Mouse (Mus musculus) T-cell, adult 2 months (primary cell): Measurements from ENCODE around the gene Ank2.

ENCODE experiments used
- DNase-seq: peaks from one replicate; pipeline ENCODE4 v3.0.0; 2022; ENCODE audit warnings: low spot score

Ank2 gene

DNA sequence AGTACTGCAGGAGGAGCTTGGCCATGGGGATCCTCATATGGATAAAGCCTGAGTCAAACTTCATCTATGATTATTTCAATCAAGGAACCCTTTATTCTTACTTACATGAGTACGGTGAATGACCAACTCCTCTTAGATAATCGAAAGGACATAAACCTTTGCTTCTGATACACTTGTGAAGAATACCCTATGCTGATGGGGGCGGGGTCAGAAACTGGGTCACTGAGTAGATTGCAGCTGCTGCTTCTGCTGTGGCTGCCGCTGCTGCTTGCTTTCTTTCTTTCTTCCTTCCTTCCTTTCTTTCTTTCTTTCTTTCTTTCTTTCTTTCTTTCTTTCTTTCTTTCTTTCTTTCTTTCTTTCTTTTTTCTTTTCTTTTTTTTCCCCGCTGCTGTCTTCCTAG is 263.9 kb downstream of the Ank2 start:
- no peak for DNase-seq

- no peak for DNase-seq
Measured at GRCm38 (mm10) chr3:127225799-127226730, 273.1 kb downstream of the Ank2 start.

DNA sequence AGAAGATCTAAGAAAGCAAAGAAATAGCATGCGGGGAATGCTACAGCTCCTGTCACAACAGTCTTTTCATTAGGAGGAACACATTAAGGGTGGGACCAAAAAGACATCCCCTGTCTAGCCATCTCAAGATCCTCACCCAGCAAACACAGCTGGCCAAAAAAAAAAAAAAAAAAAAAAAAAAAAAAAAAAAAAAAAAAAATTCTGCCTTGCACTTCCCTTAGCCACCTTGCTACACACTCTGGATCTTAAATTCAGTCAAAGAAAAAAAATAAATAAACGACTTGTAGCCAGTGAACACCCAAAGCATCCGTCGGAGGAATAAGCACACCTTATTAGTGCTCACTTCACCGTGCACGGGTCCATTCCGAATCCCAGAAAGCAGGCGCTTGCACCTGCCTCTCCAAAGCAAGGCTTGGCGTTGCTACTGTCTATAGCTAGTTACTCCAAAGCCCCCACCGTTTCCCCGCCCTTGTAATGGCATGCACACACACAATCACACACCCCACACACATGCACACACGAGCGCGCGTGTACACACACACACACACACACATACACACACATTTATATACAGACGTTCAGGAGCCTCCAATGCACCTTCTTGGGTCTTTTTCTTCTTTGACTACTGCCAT is 273.9 kb downstream of the Ank2 start:
- no peak for DNase-seq

GRCm38 (mm10) chr3:127224315-127225166 is 274.6 kb downstream of the Ank2 start:
- no peak for DNase-seq

- no peak for DNase-seq
Measured at GRCm38 (mm10) chr3:127222086-127222485, 277.1 kb downstream of the Ank2 start.

- DNase-seq, result no peak
Measured at GRCm38 (mm10) chr3:127220859-127221258, 278.3 kb downstream of the Ank2 start.

DNA sequence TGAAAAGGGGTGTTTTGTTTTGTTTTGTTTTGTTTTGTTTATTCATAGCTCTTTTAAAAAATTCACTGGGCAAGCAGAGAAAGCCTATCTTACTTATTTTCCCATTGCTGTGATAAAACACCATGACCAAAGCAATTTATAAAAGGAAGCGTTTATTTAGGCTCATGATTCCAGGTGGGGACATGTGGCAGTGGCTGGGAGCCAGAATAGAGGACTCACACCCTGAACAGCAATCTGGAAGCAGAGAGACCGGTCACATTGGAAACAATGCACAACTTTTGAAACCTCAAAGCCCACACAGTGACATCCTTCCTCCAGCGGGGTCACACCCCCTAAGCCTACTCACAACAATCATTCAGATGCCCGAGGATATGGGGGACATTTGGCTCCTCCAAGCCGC is 285.6 kb downstream of the Ank2 start:
- DNase-seq, result no peak

DNA sequence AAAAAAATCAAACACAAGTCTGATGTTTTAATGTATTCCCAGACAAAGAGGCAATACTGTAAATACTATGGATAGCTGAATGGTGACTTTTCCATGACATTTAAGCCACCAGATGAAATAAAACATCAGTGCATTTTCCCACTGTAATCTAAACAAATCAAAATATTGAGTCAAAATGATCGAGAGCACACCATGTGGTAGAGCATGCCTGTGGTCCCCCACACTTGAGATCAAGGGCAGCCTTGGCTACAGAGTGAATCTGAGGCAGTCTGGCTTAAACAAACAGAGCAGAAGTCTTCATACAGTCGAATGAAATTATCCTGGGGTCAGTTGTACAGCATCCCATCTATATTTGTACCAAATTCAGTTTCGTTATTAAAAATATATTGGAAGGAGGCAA is 288.0 kb downstream of the Ank2 start:
- no peak for DNase-seq

DNA sequence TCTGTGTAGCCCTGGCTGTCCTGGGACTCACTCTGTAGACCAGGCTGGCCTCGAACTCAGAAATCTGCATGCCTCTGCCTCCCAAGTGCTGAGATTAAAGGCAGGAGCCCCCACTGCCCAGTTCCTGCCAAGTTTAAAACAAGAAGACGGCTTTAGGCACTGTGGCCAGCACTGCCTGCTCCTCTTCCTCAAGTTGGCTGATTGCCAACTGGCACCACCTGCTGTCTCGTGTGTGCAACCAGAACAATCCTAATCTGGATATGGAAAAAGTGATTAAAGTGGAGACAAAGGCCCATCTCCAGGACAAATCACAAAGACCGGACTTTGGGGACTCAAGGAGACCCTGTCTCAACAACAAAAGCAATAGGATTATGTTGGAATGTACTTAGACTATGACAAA is 288.6 kb downstream of the Ank2 start:
- no peak for DNase-seq

DNA sequence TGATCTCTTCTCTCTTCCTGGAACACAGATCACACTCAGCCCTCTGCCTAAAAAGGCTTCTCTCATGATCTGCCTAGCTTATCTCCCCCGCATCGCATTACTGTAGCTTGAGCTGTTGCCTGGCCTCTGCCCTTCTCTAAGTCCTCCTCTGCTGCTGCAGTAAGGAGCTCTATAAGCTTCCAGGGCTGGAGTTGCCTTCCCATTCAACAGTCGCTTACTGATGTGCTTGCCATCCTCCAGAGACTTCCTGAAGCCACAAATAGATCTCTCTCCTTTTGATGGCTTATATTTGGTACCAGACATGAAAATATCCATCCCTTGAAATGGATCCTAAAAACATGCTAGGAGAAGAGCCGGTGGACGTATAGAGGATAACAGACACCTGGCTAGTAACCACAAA is 290.3 kb downstream of the Ank2 start:
- no peak for DNase-seq

DNA sequence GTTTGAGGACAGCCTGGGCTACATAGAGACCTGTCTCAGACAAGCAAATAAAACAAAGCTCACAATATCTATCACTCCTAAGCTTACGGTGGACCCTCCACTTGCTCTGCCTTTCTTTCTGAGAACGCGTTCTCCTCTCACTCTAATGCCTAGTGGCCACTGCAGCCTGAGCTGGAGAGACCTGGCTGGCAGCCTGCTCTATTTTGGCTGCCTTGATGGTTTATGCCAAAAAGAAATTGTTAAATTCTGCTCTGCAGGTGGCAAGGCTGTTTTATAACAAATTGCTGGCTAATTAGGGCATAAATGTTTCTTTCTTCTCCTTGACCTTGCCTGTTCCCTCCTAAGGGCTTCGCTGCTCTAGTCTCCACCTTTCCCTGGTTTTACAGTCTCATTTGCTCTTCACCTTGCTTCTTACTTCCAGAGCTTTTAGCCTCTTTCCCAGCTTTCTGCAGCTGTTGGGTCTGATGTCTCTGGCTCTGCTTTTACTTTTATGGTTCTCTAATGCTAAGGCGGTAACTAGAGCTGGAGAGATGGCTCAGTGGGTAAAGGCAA is 293.2 kb downstream of the Ank2 start:
- DNase-seq, result no peak

GRCm38 (mm10) chr3:127202484-127203115 is 296.6 kb downstream of the Ank2 start:
- DNase-seq, result no peak

- no peak for DNase-seq
Measured at GRCm38 (mm10) chr3:127200789-127201188, 298.4 kb downstream of the Ank2 start.

DNA sequence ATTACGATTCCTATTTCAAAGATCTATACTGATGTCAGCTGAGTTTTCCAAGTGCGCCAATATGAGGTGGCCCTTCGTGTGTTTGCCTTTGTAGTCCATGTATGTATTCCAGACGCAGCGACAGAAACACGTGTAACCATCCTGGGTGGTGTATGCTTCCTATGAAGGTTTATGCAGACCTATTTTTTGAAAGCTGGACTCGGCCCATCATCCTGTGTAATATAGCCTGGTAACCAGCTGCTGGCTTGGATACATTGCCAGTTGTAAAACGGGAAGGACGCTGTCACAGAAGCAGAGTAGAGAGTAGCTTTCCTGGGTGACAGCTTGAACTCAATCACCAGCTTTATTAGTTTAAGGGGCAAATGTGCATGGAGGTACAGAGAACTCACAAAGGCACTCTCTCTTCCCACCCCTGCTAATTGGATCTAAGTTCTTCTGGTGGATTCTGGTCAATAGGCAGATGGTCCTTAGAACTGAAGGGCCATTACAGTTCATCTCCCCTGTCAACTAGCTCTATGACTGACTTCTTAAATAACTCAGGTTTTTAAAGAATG is 300.0 kb downstream of the Ank2 start:
- DNase-seq, result no peak

- no peak for DNase-seq
Measured at GRCm38 (mm10) chr3:127198656-127199055, 300.5 kb downstream of the Ank2 start.

DNA sequence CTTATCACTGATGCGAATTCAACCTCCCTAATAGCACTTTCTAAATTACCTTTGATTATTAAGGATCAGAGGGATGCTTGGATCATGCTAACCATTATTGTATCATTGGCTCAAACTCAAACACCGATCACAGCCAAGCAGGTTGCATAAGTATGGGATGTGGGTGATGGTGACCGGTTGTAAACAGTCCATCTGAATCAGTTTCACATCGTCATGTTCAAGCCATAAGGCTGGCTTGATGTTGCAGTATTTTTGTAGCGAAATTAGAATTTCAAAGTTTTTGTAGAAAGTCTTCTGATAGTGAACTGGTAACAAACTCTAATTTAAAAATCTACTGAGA is 310.4 kb downstream of the Ank2 start:
- no peak for DNase-seq

GRCm38 (mm10) chr3:127188086-127188788 is 310.9 kb downstream of the Ank2 start:
- no peak for DNase-seq

DNA sequence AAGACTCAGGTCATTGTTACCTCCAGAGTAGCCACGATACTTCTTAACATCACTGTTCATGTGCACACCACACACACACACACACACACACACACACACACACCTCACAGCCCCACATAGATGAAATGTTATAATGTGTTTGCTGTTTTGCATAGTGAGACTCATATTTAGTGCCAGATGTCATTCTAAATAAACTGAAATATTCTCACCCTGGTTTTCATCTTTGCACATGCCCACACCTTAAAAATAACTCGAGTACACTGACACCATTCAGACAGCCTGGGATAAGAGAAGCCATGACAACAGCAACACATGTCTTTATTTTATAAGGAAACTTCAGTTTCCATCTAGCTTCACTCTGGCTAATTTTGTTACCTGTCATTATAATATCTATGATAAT is 312.1 kb downstream of the Ank2 start:
- DNase-seq, result no peak

DNA sequence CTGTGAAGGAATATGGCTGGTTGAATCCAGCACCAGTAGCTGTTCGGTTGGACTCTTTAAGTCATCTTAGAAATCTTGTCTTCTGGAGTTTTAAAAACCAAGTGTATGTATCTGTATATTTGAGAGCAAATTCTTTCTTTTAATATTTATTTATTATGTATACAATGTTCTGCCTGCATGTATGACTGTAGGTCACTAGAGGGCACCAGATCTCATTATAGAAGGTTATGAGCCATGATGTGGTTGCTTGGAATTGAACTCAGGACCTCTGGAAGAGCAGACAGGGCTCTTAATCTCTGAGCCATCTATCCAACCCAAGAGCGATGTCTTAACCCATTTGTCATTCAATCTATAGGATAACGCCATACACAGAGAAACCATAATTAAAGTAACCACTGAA is 312.9 kb downstream of the Ank2 start:
- DNase-seq, result no peak

DNA sequence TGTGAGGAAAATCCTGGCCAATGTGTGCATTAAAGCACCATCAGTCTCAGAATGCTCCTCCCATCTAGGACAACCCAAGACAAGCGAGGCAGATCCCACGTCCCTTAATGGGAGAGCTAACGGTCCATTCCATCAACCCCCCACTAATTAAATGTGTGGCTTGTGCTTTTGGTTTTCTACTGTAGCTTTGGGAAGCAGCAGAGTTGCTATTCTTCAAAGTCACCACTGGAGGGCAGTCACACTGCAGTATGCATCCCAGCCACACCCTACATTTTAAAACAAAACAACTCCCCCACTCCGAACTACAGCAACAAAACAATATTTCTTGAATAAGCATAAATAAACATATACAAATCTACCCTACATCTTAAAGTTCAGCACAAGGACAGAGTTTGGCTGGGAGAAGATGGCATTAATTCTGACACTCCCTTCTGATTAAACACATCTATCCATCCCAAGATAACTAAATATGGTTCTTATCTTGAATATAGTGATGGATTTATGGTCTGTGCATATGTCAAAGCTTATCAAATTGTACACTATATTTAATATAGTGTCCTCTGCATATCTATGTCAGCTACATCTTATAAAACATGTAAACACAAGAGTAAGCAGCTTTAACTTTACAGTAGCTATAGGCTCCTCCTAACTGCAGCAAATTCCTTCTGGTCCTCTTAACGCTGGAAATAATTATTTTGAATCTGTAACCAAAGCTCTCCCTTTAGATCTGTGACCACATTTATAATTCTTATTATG is 315.0 kb downstream of the Ank2 start:
- no peak for DNase-seq
